Mouse (Mus musculus) urinary bladder, adult 2 months (tissue): Measurements from ENCODE around the gene Wdr11. TPM values are rescaled to one million over a fixed set of nuclear protein-coding genes. Genes with fewer than 3 reads are reported as not detected.

Experiments
- DNase-seq: peaks from one replicate; pipeline ENCODE4 v3.0.0; 2022; ENCODE audit warnings: low spot score
- polyA plus RNA-seq: library from polyadenylated mRNA; depleted of rRNA; stranded (reverse); fragments of >200 nt; gene quantifications from 2 replicates; pipeline ENCODE4 v1.2.3, GENCODE M21; 2012

Wdr11 gene
- polyA plus RNA-seq, 1 experiment: 28.3 TPM

DNA sequence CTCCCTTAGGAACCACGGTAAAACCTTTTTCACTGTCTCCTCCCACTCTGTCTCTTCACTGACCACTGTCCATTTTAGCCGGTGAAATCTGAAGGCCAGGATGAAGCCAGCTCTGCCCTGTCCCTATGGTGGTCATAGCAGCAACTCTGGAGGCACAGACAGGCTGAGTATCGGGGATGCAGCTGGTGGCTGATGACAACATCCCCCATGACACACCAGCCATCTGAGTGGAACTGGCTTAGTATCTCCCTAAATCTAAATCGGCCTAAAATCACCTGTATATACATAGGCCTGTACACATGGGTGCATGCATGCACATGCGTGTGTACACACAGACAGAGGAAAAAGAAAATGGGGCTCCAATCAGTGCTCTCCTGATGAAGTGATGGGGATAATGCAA lies 93.7 kb downstream of the Wdr11 start:
- no peak for DNase-seq
